13 mouse cellular contexts compared by ENCODE assay signal in the genomic region with DNA sequence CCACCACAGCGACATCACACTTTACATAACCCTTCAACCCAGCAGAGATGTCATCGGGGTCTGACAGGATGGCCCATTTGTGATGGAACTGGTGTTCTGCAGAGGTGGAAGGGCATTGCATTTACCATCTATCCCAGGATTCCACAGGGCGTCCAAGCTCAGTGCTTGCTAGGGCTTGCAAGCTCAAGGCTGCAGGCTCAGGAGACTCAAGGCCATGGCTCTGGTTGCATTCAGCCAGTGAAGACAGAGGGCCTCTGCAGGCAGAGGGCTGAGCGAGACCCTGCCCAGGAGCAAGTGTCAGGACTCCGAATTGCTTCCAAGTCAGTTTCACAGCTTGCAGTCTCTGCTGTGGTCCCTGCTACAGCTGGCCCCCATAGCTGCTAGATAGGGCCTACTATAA.
"Had no signal": no experiment of that assay in that cellular context is flagged by ENCODE, and none has a peak within 500 bp of the region (broad histone marks: within the 10 kb centered on the region; RNA-seq: fewer than 3 reads in every experiment).

No protein-coding gene starts in this region.

- DNase-seq: lung, adult 2 months; lung, postnatal 14 days; lung, postnatal 36 days; midbrain, embryonic 14.5 days; retina, postnatal 1 day; right cerebral cortex, adult 18-20 months; right cerebral cortex, postnatal 25 days; right cerebral cortex, postnatal 4 days; thymus, adult 2 months; thymus, postnatal 25 days; thymus, postnatal 4 days had no signal

- ATAC-seq: lung, postnatal 0 days; midbrain, embryonic 16.5 days had no signal
